Mouse (Mus musculus): Measurements from ENCODE around the gene Jmjd7. TPM values are rescaled to one million over a fixed set of nuclear protein-coding genes. Genes with fewer than 3 reads are reported as not detected.

The Jmjd7 gene
- polyA plus RNA-seq, 1 experiment from 2014 or later: 19.9 TPM

- peak; percentile 72 for DNase-seq
- H3K9ac ChIP-seq: no peak overlapping the region
Measured at GRCm38 (mm10) chr2:120068555-120069465, 41.5 kb downstream of the Jmjd7 start.

GRCm38 (mm10) chr2:120069466-120069990 is 42.2 kb downstream of the Jmjd7 start:
- no peak overlapping the region for H3K4me3 ChIP-seq (ENCODE audit: low read depth, low read length)
- DNase-seq (no peak), ATAC-seq (ENCODE audit: insufficient read depth) (no peak)
- no peak overlapping the region for H3K4me2 ChIP-seq
- 50% methylated on average over 8 of the region's 8 CpGs for WGBS
- no peaks in the 10 kb centered on the region for H3K9me3 ChIP-seq (ENCODE audit: low read depth, low read length)
- H3K9ac ChIP-seq: no peak overlapping the region
- no peak overlapping the region for H3K27ac ChIP-seq (ENCODE audit: low read depth)
- H3K4me1 ChIP-seq (ENCODE audit: insufficient read depth): no peaks in the 10 kb centered on the region
- H3K27me3 ChIP-seq (ENCODE audit: insufficient read depth, low read length): no peaks in the 10 kb centered on the region
- H3K36me3 ChIP-seq (ENCODE audit: insufficient read depth): no peaks in the 10 kb centered on the region
- no peak for TF ChIP-seq CTCF (IDR thresholded peaks at IDR 0.05; ENCODE audit: low read depth)

More at GRCm38 (mm10) chr2:120068555-120069465, 41.5 kb downstream of the Jmjd7 start:
- TF ChIP-seq CTCF (IDR thresholded peaks at IDR 0.05; ENCODE audit: low read depth): peak; percentile 78
- 32% methylated on average over 16 of the region's 16 CpGs for WGBS
- no peaks in the 10 kb centered on the region for H3K4me1 ChIP-seq (ENCODE audit: insufficient read depth)
- no peak overlapping the region for H3K4me2 ChIP-seq
- H3K36me3 ChIP-seq (ENCODE audit: insufficient read depth): no peaks in the 10 kb centered on the region
- no peak overlapping the region for H3K27ac ChIP-seq (ENCODE audit: low read depth)
- no peaks in the 10 kb centered on the region for H3K27me3 ChIP-seq (ENCODE audit: insufficient read depth, low read length)
- peak; percentile 54; the same call in 1 of the 2 replicates for ATAC-seq (ENCODE audit: insufficient read depth)
- H3K4me3 ChIP-seq (ENCODE audit: low read depth, low read length): no peak overlapping the region
- H3K9me3 ChIP-seq (ENCODE audit: low read depth, low read length): no peaks in the 10 kb centered on the region

- peaks cover 23% of the 10 kb centered on the region for H3K27me3 ChIP-seq (ENCODE audit: insufficient read depth, low read length)
- no peak for TF ChIP-seq CTCF (IDR thresholded peaks at IDR 0.05; ENCODE audit: low read depth)
- WGBS: 86% methylated on average over 4 of the region's 4 CpGs
Measured at GRCm38 (mm10) chr2:120074096-120074495, 46.8 kb downstream of the Jmjd7 start.

GRCm38 (mm10) chr2:120076076-120076705 is 48.9 kb downstream of the Jmjd7 start:
- peak overlapping the region; percentile 27 for H3K4me3 ChIP-seq (ENCODE audit: low read depth, low read length)

More at GRCm38 (mm10) chr2:120074096-120074495, 46.8 kb downstream of the Jmjd7 start:
- H3K27ac ChIP-seq (ENCODE audit: low read depth): no peak overlapping the region
- H3K4me2 ChIP-seq: no peak overlapping the region
- no peaks in the 10 kb centered on the region for H3K4me1 ChIP-seq (ENCODE audit: insufficient read depth)
- H3K36me3 ChIP-seq (ENCODE audit: insufficient read depth): no peaks in the 10 kb centered on the region
- ATAC-seq (ENCODE audit: insufficient read depth) (no peak), DNase-seq (no peak)
- H3K9ac ChIP-seq: no peak overlapping the region
- H3K9me3 ChIP-seq (ENCODE audit: low read depth, low read length): no peaks in the 10 kb centered on the region
- H3K4me3 ChIP-seq (ENCODE audit: low read depth, low read length): no peak overlapping the region

More at GRCm38 (mm10) chr2:120076076-120076705, 48.9 kb downstream of the Jmjd7 start:
- Histone ChIP-seq H3K9me3 (ENCODE audit: low read depth, low read length) (no peaks in the 10 kb centered on the region), H3K4me2 (peak overlapping the region; percentile 57), H3K27me3 (ENCODE audit: insufficient read depth, low read length) (peaks cover 23% of the 10 kb centered on the region), H3K9ac (no peak overlapping the region), H3K36me3 (ENCODE audit: insufficient read depth) (no peaks in the 10 kb centered on the region), H3K27ac (ENCODE audit: low read depth) (no peak overlapping the region), H3K4me1 (ENCODE audit: insufficient read depth) (no peaks in the 10 kb centered on the region)
- ATAC-seq (ENCODE audit: insufficient read depth) (peak; percentile 81), DNase-seq (peak; percentile 74)
- TF ChIP-seq CTCF (IDR thresholded peaks at IDR 0.05; ENCODE audit: low read depth): peak; percentile 78
- 2% methylated on average over 36 of the region's 36 CpGs for WGBS

Small RNA genes lying within 50 kb of the gene (microRNA-seq; reads per million reads assigned to microRNA genes)
- gene Mir7665 (ENCODE audit: borderline number of aligned reads): not detected

Other genes with a start within 250 kb of the Jmjd7 start
- gene Rpap1, start 239.9 kb upstream of the Jmjd7 start, polyA plus RNA-seq (2014; fragmentation: Nextera tagmentation; extraction: Ambion mirVana): 30.7 and 34.2 TPM in 2 replicates
- 19.0 and 21.9 TPM in 2 replicates for gene Tyro3, start 229.8 kb upstream of the Jmjd7 start, polyA plus RNA-seq (2014; fragmentation: Nextera tagmentation; extraction: Ambion mirVana)
- gene Mga, start 130.3 kb upstream of the Jmjd7 start, polyA plus RNA-seq (2014; fragmentation: Nextera tagmentation; extraction: Ambion mirVana): 36.6 and 38.6 TPM in 2 replicates
- gene Mapkbp1, start 54.8 kb upstream of the Jmjd7 start, polyA plus RNA-seq (2014; fragmentation: Nextera tagmentation; extraction: Ambion mirVana): 3.4 and 4.0 TPM in 2 replicates
- gene Gm28042, start within 50 bp of the Jmjd7 start, polyA plus RNA-seq (2014; fragmentation: Nextera tagmentation; extraction: Ambion mirVana): 2.2 and 3.3 TPM in 2 replicates
- gene Pla2g4b, start 5.9 kb downstream of the Jmjd7 start, polyA plus RNA-seq (2014; fragmentation: Nextera tagmentation; extraction: Ambion mirVana): 1.2 and 1.5 TPM in 2 replicates
- 60.7 and 62.9 TPM in 2 replicates for gene Ehd4, start 127.1 kb downstream of the Jmjd7 start, polyA plus RNA-seq (2014; fragmentation: Nextera tagmentation; extraction: Ambion mirVana)
- gene Pla2g4e, start 217.9 kb downstream of the Jmjd7 start, polyA plus RNA-seq (2014; fragmentation: Nextera tagmentation; extraction: Ambion mirVana): 0.11 TPM in 1 of 2 replicates, not detected in the other

Data from lung, embryonic 14.5 days (tissue).